Mouse (Mus musculus) ES-Bruce4 (cell line): ENCODE measurements at regions not wholly inside any gene's neighbourhood (a gene's known extent, or its start where the extent isn't known, plus 50 kb on each side); places are given as distances from the start of the nearest gene placed in this dataset.

ENCODE experiments used
- CTCF ChIP-seq: IDR thresholded peaks from one replicate; pipeline ENCODE4 v1.8.1; 2011; ENCODE audit warnings: low read depth, low read length
- EP300 ChIP-seq: IDR thresholded peaks from 2 replicates; pipeline ENCODE4 v1.6.1; 2011; ENCODE audit warnings: low read depth, low read length; ENCODE audit not compliant: insufficient read depth
- POLR2A ChIP-seq: IDR thresholded peaks from one replicate; pipeline ENCODE4 v1.8.1; 2011; ENCODE audit warnings: low read length; ENCODE audit not compliant: insufficient read depth

DNA sequence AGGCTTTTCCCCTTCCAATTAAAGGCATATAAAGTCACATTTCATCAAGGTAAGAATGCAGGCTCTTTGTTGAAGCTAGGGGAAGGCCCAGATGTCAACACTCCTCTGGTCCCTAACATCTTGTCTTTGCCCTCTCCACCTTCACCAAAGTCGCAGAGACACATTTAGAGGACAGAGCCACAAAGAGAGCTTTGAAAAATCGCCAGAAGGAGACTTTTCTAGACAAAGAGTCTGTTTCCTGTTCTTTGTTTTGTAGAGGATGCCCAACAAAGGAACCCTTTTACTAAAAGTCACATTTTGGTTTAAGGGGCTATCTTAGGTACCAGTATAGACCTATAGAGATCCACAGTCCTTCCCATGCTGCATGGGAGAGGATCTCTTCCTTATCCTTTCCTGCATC is 269.9 kb upstream of the Ncam1 start:
- TF ChIP-seq POLR2A, result no peak
- TF ChIP-seq CTCF, result no peak
- no peak for TF ChIP-seq EP300
